Mouse (Mus musculus) adrenal gland, postnatal 14 days (tissue): ENCODE measurements at regions not wholly inside any gene's neighbourhood (a gene's known extent, or its start where the extent isn't known, plus 50 kb on each side); places are given as distances from the start of the nearest gene placed in this dataset.

ENCODE experiments used
- DNase-seq: peaks from one replicate; pipeline ENCODE4 v3.0.0; 2021; ENCODE audit warnings: mixed read lengths

GRCm38 (mm10) chr13:48717036-48717435, 54.2 kb downstream of the Barx1 start:
- no peak for DNase-seq

- no peak for DNase-seq
Measured at GRCm38 (mm10) chr13:48717451-48717850, 54.7 kb downstream of the Barx1 start.

GRCm38 (mm10) chr13:48723676-48724075, 60.9 kb downstream of the Barx1 start:
- no peak for DNase-seq

GRCm38 (mm10) chr13:48726430-48726829, 63.6 kb downstream of the Barx1 start:
- no peak for DNase-seq

GRCm38 (mm10) chr13:48731046-48731996, 68.5 kb downstream of the Barx1 start:
- peak; percentile 12 for DNase-seq

GRCm38 (mm10) chr13:48732168-48732841, 69.5 kb downstream of the Barx1 start:
- peak; percentile 52 for DNase-seq

GRCm38 (mm10) chr13:48734985-48735384, 72.2 kb downstream of the Barx1 start:
- DNase-seq: no peak

GRCm38 (mm10) chr13:48745566-48745965, 82.8 kb downstream of the Barx1 start:
- no peak for DNase-seq

- DNase-seq: no peak
Measured at GRCm38 (mm10) chr13:48746301-48746700, 83.5 kb downstream of the Barx1 start.
